Mouse (Mus musculus) liver, embryonic 14.5 days (tissue): ENCODE measurements around the gene Iqschfp.

Experiments used
- CTCF ChIP-seq: IDR thresholded peaks from 2 replicates; pipeline ENCODE4 v1.5.1; 2016; ENCODE audit warnings: antibody characterized with exemption, low read depth, control low read depth
- EP300 ChIP-seq: IDR thresholded peaks from 2 replicates; pipeline ENCODE4 v1.6.1; 2016; ENCODE audit warnings: antibody characterized with exemption, low read depth

GRCm38 (mm10) chr3:68368029-68368428 lies 476.0 kb downstream of the Iqschfp start:
- TF ChIP-seq CTCF (no peak), EP300 (no peak)
